16 mouse cellular contexts compared by ENCODE assay signal in the genomic region with DNA sequence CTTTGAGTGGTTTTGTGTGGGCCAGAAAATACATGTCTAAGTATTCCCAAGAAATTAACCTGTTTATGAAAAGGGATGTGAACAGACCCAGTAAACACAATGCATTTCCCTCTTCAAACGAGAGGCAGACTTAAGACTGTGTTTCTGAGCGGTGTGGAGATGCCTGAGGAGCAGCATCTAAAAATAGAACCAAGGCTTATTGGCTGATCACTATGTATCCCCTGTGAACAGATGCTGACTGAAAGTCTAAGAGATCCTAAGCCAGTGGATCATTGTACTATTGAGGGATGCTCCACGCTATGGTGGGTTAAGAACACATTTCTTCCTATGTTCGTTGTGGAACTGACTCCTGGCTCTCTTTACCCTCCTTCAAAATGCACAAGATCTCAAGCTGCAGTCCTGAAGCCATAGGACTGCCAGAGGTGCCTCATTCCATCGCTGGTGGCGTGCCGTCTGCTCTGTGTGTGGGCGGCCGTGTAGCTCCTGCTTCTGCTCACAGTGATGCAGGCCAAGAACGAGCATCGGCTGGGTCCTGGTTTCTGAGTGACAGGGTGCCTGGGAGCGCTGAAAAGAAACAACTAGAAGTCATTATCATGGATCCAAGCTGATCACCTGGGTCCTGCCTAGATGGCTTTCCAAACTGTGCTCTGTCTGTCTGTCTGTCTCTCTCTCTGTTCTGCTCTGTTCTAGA. TPM values are rescaled to one million over a fixed set of nuclear protein-coding genes. Genes with fewer than 3 reads are reported as not detected.
A peak's percentile ranks its signal among the peaks of the same experiment; 100 is the strongest.
DNase-seq lines count a peak whose midpoint lies in the region; ATAC-seq and TF ChIP-seq lines count a peak whose summit lies in the region.
"Had no signal": no experiment of that assay in that cellular context is flagged by ENCODE, and none has a peak within 500 bp of the region (broad histone marks: within the 10 kb centered on the region; RNA-seq: fewer than 3 reads in every experiment).

No protein-coding gene starts in this region.

- TF ChIP-seq CTCF in heart, adult 2 months (IDR thresholded peaks at IDR 0.05): no peak

- H3K9me3 ChIP-seq in hindbrain, embryonic 12.5 days (replicated peaks): no peaks in the 10 kb centered on the region
- H3K9me3 ChIP-seq: heart, embryonic 15.5 days; liver, embryonic 12.5 days had no signal

- intact Hi-C loops in heart, adult 2 months (cut with DNase I): no loop called here
- intact Hi-C loops in left cerebral cortex, postnatal 4 days (cut with DNase I): no loop called here

- no peaks in the 10 kb centered on the region for H3K27me3 ChIP-seq in heart, adult 2 months (ENCODE audit: control insufficient read depth, insufficient read depth, low read length)
- H3K27me3 ChIP-seq in hindbrain, embryonic 12.5 days: no peaks in the 10 kb centered on the region
- H3K27me3 ChIP-seq: heart, embryonic 15.5 days; liver, embryonic 12.5 days had no signal

- no peak for TF ChIP-seq EP300 in heart, adult 2 months (IDR thresholded peaks at IDR 0.05; ENCODE audit: insufficient read depth, low read depth, low read length)

- H3K4me3 ChIP-seq in heart, adult 2 months: no peak overlapping the region
- H3K4me3 ChIP-seq in hindbrain, embryonic 12.5 days: no peak overlapping the region
- H3K4me3 ChIP-seq: heart, embryonic 15.5 days; liver, embryonic 12.5 days had no signal

- H3K4me1 ChIP-seq in heart, adult 2 months (ENCODE audit: control insufficient read depth, insufficient read depth, low read length): no peaks in the 10 kb centered on the region
- peaks cover 29% of the 10 kb centered on the region for H3K4me1 ChIP-seq in hindbrain, embryonic 12.5 days
- H3K4me1 ChIP-seq: liver, embryonic 12.5 days had no signal

- no peaks in the 10 kb centered on the region for H3K79me2 ChIP-seq in heart, adult 2 months (replicated peaks; ENCODE audit: control insufficient read depth, insufficient read depth, low read length)

- DNase-seq in heart, adult 11 months: peak; percentile 64
- DNase-seq in heart, adult 2 months: no peak
- DNase-seq in ZHBTc4 (ENCODE audit: low read depth, low spot score): peak; percentile 20
- peak; percentile 11 for DNase-seq in left cerebral cortex, postnatal 4 days
- DNase-seq in Muller cell, postnatal 12 days (ENCODE audit: inconsistent ontology term): no peak
- DNase-seq in lung, postnatal 14 days: no peak
- DNase-seq in natural killer cell, adult 2 months (ENCODE audit: low spot score in 2 of 2): no peak
- DNase-seq: adrenal gland, postnatal 14 days; B cell, adult 2 months; cerebellum, adult 18-20 months; kidney, adult 11 months; lung, postnatal 36 days had no signal

- no peak for TF ChIP-seq POLR2A in heart, adult 2 months (IDR thresholded peaks at IDR 0.05; ENCODE audit: insufficient read depth, low read depth, low read length)

- H3K27ac ChIP-seq in heart, adult 2 months: no peak overlapping the region
- peak overlapping the region; percentile 73; the same call in 1 of the 2 replicates for H3K27ac ChIP-seq in hindbrain, embryonic 12.5 days
- H3K27ac ChIP-seq: heart, embryonic 15.5 days; liver, embryonic 12.5 days had no signal

- H3K9ac ChIP-seq in heart, adult 2 months (ENCODE audit: low read depth, low read length): no peak overlapping the region
- H3K9ac ChIP-seq in hindbrain, embryonic 12.5 days: no peak overlapping the region
- H3K9ac ChIP-seq: heart, embryonic 15.5 days; liver, embryonic 12.5 days had no signal

- no peaks in the 10 kb centered on the region for H3K36me3 ChIP-seq in heart, adult 2 months (ENCODE audit: control insufficient read depth, insufficient read depth, low read length)
- no peaks in the 10 kb centered on the region for H3K36me3 ChIP-seq in hindbrain, embryonic 12.5 days
- H3K36me3 ChIP-seq: heart, embryonic 15.5 days; liver, embryonic 12.5 days had no signal

- ATAC-seq in hindbrain, embryonic 12.5 days (ENCODE audit: low FRiP score): no peak; the same call in 1 of the 2 replicates
- ATAC-seq: liver, embryonic 12.5 days had no signal

- WGBS in heart, adult 2 months: 58% methylated on average over 12 of the region's 12 CpGs
- 50% methylated on average over 12 of the region's 12 CpGs for WGBS in hindbrain, embryonic 12.5 days

- H3K4me2 ChIP-seq in hindbrain, embryonic 12.5 days (replicated peaks): no peak overlapping the region
- H3K4me2 ChIP-seq: heart, embryonic 15.5 days; liver, embryonic 12.5 days had no signal

RNA-seq across cellular contexts. Expression of a gene that starts 34.5 kb away (rescaled TPM):
- 10 to 100 TPM; 10.2 to 14.6 TPM for total RNA-seq in heart, adult 2 months (2021)
- polyA plus RNA-seq in heart, adult 2 months (2012; rRNA removed): 2.1 and 3.5 TPM in 2 replicates
- 1,280 and 1,328 TPM in 2 replicates for polyA plus RNA-seq in hindbrain, embryonic 12.5 days (2016; fragmentation: Nextera tagmentation; extraction: Ambion mirVana)
- 1,000 to 10,000 TPM; 1,564 to 1,697 TPM for total RNA-seq in left cerebral cortex, postnatal 4 days (2021)
- total RNA-seq: MEL had no signal

Comparison
In these comparisons a context has a peak if more than half of its experiments do, and no peak if none do; other contexts are left out.
1. DNase-seq: peak in heart, adult 11 months (single experiment), ZHBTc4 (single experiment) and left cerebral cortex, postnatal 4 days (single experiment); none in heart, adult 2 months (0 of 2), Muller cell, postnatal 12 days (single experiment), lung, postnatal 14 days (single experiment) and natural killer cell, adult 2 months (0 of 2).
2. RNA of a gene that starts 34.5 kb away (total RNA-seq): 1,564 to 1,697 TPM in left cerebral cortex, postnatal 4 days; 10.2 to 14.6 TPM in heart, adult 2 months; every median in the first group is over 100 times any median in the second.